Mouse (Mus musculus) ES-Bruce4 (cell line): ENCODE data around the gene Trat1.

Experiments used
- CTCF ChIP-seq: IDR thresholded peaks from one replicate; pipeline ENCODE4 v1.8.1; 2011; ENCODE audit warnings: low read depth, low read length
- EP300 ChIP-seq: IDR thresholded peaks from 2 replicates; pipeline ENCODE4 v1.6.1; 2011; ENCODE audit warnings: low read depth, low read length; ENCODE audit not compliant: insufficient read depth
- POLR2A ChIP-seq: IDR thresholded peaks from one replicate; pipeline ENCODE4 v1.8.1; 2011; ENCODE audit warnings: low read length; ENCODE audit not compliant: insufficient read depth

DNA sequence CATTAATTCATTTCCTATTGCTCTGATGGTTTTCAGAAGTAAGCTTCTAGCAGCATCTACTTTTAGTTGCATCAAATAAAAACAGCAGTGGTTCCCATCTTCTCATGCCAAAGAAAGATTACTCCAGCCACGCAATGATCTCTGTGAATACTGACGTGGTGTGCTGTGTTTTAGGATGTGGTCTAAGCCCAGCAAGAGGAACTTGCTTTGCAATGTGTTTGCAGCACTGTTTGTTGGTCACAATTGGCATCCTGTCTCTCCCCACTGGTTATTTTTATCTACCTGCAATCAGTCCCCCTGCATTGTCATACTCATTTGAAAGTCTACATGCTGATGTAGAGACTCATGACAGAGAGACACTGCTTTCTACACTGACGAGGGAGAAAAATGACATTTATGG is 14.4 kb upstream of the Trat1 start:
- TF ChIP-seq CTCF (no peak), POLR2A (no peak), EP300 (no peak)
